Mouse (Mus musculus) heart, postnatal 14 days (tissue): ENCODE results near the gene Smyd4. TPM values are rescaled to one million over a fixed set of nuclear protein-coding genes. Genes with fewer than 3 reads are reported as not detected.

Source experiments
- DNase-seq, 2 experiments: peaks; one replicate each; pipeline ENCODE4 v3.0.0; 2021 to 2022
- intact Hi-C: fragments of 180-260 bp; cut with DNase I; formaldehyde crosslinking; loops from one replicate; pipeline ENCODE4 v1.15.1; 2025
- microRNA-seq, 2 experiments: library from miRNA; unstranded; fragments of <30 nt; microRNA quantifications; one replicate each; pipeline ENCODE4 v1.2.0; 2021 to 2022
- total RNA-seq, 2 experiments: library from RNA; stranded (reverse); gene quantifications; 2 replicates each; pipeline ENCODE4 v1.2.3; 2021

Smyd4 gene
- total RNA-seq, 2 experiments from 2014 or later, result 4.2 to 4.6 TPM

- no peak for DNase-seq
- intact Hi-C loops, result no loop called here
Measured at GRCm38 (mm10) chr11:75443711-75444110, 95.5 kb downstream of the Smyd4 start.

DNA sequence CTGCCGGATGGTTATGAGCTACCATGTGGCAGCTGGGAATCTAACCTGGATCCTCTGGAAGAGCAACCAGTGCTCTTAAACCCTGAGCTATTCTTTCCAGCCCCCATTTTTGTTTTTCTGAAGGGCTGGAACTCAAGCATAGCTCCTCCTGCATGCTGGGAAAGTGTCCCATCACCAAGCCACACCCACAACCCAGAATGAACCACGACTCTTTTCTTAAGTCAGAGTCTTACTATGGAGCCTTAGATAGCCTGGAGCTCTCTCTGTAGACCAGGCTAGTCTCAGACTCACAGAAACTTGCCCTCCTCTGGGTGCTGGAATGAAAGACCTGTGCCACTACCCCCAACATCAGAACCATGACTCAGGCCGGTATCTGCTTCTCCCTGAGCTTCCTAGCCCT lies 100.3 kb downstream of the Smyd4 start:
- intact Hi-C loops, result no loop called here
- DNase-seq, result no peak

DNA sequence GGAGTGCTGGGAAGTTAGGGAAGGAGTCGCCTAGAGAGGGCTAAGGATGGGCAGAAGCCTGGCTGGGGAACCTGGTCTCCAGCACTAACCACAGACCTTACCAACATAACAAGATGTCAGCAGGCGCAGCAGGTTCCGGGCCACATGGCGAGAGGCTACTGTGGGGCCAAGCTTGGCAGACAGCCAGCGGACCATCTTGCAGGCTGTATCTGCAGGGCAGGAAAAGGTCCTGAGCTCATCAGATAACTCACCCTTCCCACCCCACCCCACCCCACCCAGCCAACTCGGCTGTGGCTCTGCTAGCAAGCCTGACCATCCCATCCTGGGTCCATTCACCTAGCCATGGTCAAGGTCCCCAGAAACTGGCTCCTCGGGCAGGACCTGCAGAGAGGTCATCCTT lies 101.5 kb downstream of the Smyd4 start:
- intact Hi-C loops, result loop anchor here (5.0 kb wide), 3 partner anchors 38 to 123 kb away; partner anchors contain the start of gene Prpf8

DNA sequence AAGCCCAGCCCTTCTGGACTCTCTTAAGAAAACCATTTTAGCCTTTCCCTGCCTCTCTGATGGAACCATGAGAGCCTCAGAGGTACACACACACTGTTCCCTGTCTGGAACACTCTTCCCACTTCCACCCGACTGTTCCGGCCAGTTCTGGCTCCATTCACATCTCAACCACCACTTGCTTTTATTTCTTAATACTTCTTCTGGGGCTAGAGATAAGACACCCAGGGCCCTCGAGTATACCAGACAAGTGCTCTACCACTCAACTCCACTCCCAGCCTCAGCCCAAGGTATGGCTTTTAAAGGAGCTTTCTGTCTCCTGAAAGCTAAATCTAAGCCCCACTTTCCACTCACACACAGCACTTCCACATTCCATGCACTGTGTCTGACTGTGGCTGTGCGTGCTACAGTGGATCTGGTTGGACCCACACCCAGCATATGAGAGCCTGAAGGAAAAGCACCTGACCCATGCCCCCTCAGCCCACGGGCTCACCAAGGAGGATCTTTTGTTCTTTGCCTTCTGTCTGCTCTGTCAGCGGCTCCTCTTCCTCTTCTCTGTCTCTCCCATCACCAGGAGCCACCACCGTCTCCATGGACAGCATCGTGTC lies 102.2 kb downstream of the Smyd4 start:
- intact Hi-C loops, result loop anchor here (5.0 kb wide), 3 partner anchors 37 to 122 kb away; partner anchors contain the start of gene Prpf8
- no peak for DNase-seq

More for the DNA sequence above, 101.5 kb downstream of the Smyd4 start:
- DNase-seq, result no peak

- DNase-seq, result no peak
- intact Hi-C loops, result loop anchor here (5.0 kb wide), 3 partner anchors 36 to 121 kb away; partner anchors contain the start of gene Prpf8
Measured at GRCm38 (mm10) chr11:75450936-75451335, 102.7 kb downstream of the Smyd4 start.

DNA sequence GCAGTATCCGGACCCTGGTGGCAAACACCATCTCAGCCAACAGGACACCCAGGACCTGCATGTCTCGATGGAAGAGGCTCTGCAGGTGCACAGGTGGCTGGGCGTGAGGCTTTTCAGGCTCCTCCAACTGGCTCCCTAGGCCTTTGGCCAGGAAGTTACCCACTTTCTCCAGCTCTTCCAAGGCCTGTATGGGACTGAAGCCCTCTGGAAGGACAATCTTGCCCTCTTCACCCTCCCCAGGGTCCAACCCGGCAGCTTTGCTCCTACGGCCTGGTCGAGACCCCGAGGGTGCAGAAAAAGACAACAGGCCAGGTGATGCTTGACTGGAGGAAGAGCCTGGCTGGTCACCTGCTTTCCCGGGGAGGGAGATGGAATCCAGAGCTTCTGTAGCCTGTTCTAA lies 103.8 kb downstream of the Smyd4 start:
- intact Hi-C loops, result loop anchor here (5.0 kb wide), 3 partner anchors 35 to 120 kb away; partner anchors contain the start of gene Prpf8
- DNase-seq, result no peak

DNA sequence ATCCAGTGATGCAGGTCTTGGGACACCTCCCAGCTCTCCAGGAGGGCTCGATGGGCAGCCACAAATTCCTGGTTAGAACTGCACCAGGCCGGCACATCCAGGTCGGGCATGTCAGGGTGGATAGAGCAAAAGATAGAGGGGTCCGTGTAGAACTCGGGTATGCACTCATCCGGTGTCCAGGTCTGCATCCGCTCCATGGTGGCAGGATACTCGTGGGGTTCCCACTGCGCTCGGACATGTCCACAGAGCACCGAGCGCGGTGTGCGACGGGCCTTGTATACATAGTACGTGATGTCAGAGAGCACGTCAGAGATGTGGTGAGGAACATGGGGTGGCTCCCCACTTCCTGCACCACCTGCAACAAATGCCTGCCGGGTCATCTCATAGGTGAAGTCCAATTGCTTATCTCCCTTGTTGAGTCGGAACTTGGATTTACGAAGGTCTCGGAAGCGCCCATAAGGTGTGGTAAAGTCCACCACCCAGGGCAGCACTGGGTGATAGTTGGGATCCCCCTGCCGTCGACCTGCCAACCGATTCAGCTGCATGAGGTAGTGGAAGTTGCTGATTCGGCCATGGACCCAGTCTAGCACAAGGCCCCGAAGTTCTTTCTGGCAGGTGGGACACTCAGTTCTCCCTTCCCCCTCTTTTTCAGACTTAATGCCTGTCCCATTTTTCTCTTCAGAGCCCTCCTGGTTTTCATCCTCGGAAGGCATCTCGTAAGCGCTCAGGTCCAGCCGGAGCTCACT lies 104.8 kb downstream of the Smyd4 start:
- intact Hi-C loops, result loop anchor here (5.0 kb wide), 3 partner anchors 34 to 119 kb away; partner anchors contain the start of gene Prpf8
- no peak for DNase-seq

GRCm38 (mm10) chr11:75453991-75454930 lies 106.0 kb downstream of the Smyd4 start, which contains the start of gene Wdr81:
TSS of gene Wdr81 (minus strand) at chr11:75454717.
- intact Hi-C loops, result loop anchor here (5.0 kb wide), 3 partner anchors 33 to 118 kb away; partner anchors contain the start of gene Prpf8
- DNase-seq, result peak; percentile 84 to 88

Small RNAs within 50 kb of the gene (microRNA-seq; reads per million reads assigned to microRNA genes)
- gene Gm47300, result 0 reads per million in 2 experiments

Other genes with a start within 250 kb of the Smyd4 start
- 10 to 100 TPM; 22.7 to 26.3 TPM for gene Hic1, start 178.9 kb upstream of the Smyd4 start, total RNA-seq
- gene Ovca2, start 169.6 kb upstream of the Smyd4 start, total RNA-seq, result 1 to 10 TPM; 7.1 TPM
- 1 to 10 TPM; 9.9 TPM for gene Dph1, start 157.2 kb upstream of the Smyd4 start, total RNA-seq
- gene Rtn4rl1, start 154.7 kb upstream of the Smyd4 start, total RNA-seq, result 10 to 100 TPM; 10.6 to 13.2 TPM
- 10 to 100 TPM; 66.9 to 70.5 TPM for gene Rpa1, start 109 bp upstream of the Smyd4 start, total RNA-seq
- 10 to 100 TPM; 24.8 to 31.9 TPM for gene Serpinf1, start 74.3 kb downstream of the Smyd4 start, total RNA-seq
- not detected for gene Serpinf2, start 91.2 kb downstream of the Smyd4 start, total RNA-seq
- gene Wdr81, start 106.3 kb downstream of the Smyd4 start, total RNA-seq, result 10 to 100 TPM in 1 of 2 experiments, 1 to 10 TPM in 1; 9.2 to 10.3 TPM
- 10 to 100 TPM; 11.8 to 11.9 TPM for gene Tlcd2, start 113.3 kb downstream of the Smyd4 start, total RNA-seq
- gene Prpf8, start 138.4 kb downstream of the Smyd4 start, total RNA-seq, result 10 to 100 TPM; 84.8 to 93.3 TPM
- gene Rilp, start 161.7 kb downstream of the Smyd4 start, total RNA-seq, result 10 to 100 TPM; 42.2 to 44.1 TPM
- gene Scarf1, start 165.1 kb downstream of the Smyd4 start, total RNA-seq, result 10 to 100 TPM; 15.7 to 16.5 TPM
- 10 to 100 TPM; 23.4 to 25.8 TPM for gene Slc43a2, start 183.3 kb downstream of the Smyd4 start, total RNA-seq
- 100 to 1,000 TPM; 124 to 130 TPM for gene Pitpna, start 239.7 kb downstream of the Smyd4 start, total RNA-seq